Mouse (Mus musculus): ENCODE data around the gene Gcgr. TPM values are rescaled to one million over a fixed set of nuclear protein-coding genes. Genes with fewer than 3 reads are reported as not detected.
A peak's percentile ranks its signal among the peaks of the same experiment; 100 is the strongest.

The Gcgr gene
- 2.2 and 3.0 TPM in 2 replicates for polyA plus RNA-seq (2015; fragmentation: Nextera tagmentation; extraction: Ambion mirVana)

GRCm38 (mm10) chr11:120530085-120530964, at the start of gene Gcgr:
Gcgr (plus strand) TSS chr11:120530699.
- Histone ChIP-seq H3K9ac (ENCODE audit: low read length) (peak within 1 kb of the TSS; percentile 76), H3K27me3 (ENCODE audit: control insufficient read depth, insufficient read depth, low read length) (peaks cover 47% of the 10 kb centered on the region), H3K27ac (ENCODE audit: low read length) (no peak within 1 kb of the TSS), H3K4me2 (ENCODE audit: low read depth, low read length) (peak within 1 kb of the TSS; percentile 87), H3K9me3 (replicated peaks; ENCODE audit: control insufficient read depth, low read length) (no peaks in the 10 kb centered on the region), H3K4me3 (replicated peaks; ENCODE audit: low read length) (peak within 1 kb of the TSS; percentile 48), H3K36me3 (ENCODE audit: control insufficient read depth, insufficient read depth, low read length) (no peaks in the 10 kb centered on the region), H3K4me1 (ENCODE audit: control insufficient read depth, insufficient read depth, low read length) (peaks cover 11% of the 10 kb centered on the region)
- WGBS, result 11% methylated on average over 61 of the region's 62 CpGs
- ATAC-seq (ENCODE audit: insufficient read depth, low FRiP score), result peak; percentile 48

- ATAC-seq (ENCODE audit: insufficient read depth, low FRiP score), result no peak
- H3K9ac ChIP-seq (ENCODE audit: low read length), result peak overlapping the region; percentile 93
- H3K4me1 ChIP-seq (ENCODE audit: control insufficient read depth, insufficient read depth, low read length), result peaks cover 15% of the 10 kb centered on the region; the same call in 1 of the 2 replicates
- no peaks in the 10 kb centered on the region for H3K27me3 ChIP-seq (ENCODE audit: control insufficient read depth, insufficient read depth, low read length)
- H3K4me2 ChIP-seq (ENCODE audit: low read depth, low read length), result peak overlapping the region; percentile 57
- H3K27ac ChIP-seq (ENCODE audit: low read length), result peak overlapping the region; percentile 77; the same call in 1 of the 2 replicates
- WGBS, result 82% methylated on average over 7 of the region's 7 CpGs
- H3K36me3 ChIP-seq (ENCODE audit: control insufficient read depth, insufficient read depth, low read length), result peaks cover 33% of the 10 kb centered on the region
- H3K9me3 ChIP-seq (replicated peaks; ENCODE audit: control insufficient read depth, low read length), result no peaks in the 10 kb centered on the region
- H3K4me3 ChIP-seq (replicated peaks; ENCODE audit: low read length), result peak overlapping the region; percentile 82
Measured at GRCm38 (mm10) chr11:120483448-120483934, 47.0 kb upstream of the Gcgr start.

GRCm38 (mm10) chr11:120484265-120484981, 46.1 kb upstream of the Gcgr start, which contains the start of gene Mrpl12:
Mrpl12 (plus strand) TSS chr11:120484613.
- Histone ChIP-seq H3K4me1 (ENCODE audit: control insufficient read depth, insufficient read depth, low read length) (peaks cover 16% of the 10 kb centered on the region), H3K9ac (ENCODE audit: low read length) (peak within 1 kb of the TSS; percentile 93), H3K9me3 (replicated peaks; ENCODE audit: control insufficient read depth, low read length) (no peaks in the 10 kb centered on the region), H3K27me3 (ENCODE audit: control insufficient read depth, insufficient read depth, low read length) (no peaks in the 10 kb centered on the region), H3K27ac (ENCODE audit: low read length) (peak within 1 kb of the TSS; percentile 77), H3K4me2 (ENCODE audit: low read depth, low read length) (peak within 1 kb of the TSS; percentile 88), H3K36me3 (ENCODE audit: control insufficient read depth, insufficient read depth, low read length) (peaks cover 26% of the 10 kb centered on the region), H3K4me3 (replicated peaks; ENCODE audit: low read length) (peak within 1 kb of the TSS; percentile 82)
- ATAC-seq (ENCODE audit: insufficient read depth, low FRiP score), result peak; percentile 95
- WGBS, result under 1% methylated on average over 60 of the region's 60 CpGs

DNA sequence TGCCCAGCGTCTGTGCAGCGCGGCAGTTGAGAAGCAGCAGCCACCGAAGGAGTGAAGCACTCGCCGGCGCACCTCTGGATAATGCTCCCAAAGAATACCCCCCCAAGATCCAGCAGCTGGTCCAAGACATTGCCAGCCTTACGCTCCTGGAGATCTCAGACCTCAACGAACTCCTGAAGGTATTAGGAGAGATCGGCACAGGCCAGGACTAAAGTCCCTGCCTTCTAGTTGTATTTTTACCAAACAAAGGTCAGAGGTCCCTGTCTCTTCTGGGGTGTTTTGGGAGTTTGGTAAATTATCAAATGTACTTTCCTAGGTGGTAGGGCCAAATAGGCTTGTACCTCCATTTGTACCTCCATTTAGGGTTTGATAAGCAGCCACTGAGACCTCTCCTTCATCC, 45.2 kb upstream of the Gcgr start:
- peaks cover 20% of the 10 kb centered on the region; the same call in 1 of the 2 replicates for H3K36me3 ChIP-seq (ENCODE audit: control insufficient read depth, insufficient read depth, low read length)
- 8% methylated on average over 10 of the region's 10 CpGs for WGBS
- H3K4me2 ChIP-seq (ENCODE audit: low read depth, low read length), result peak overlapping the region; percentile 88
- H3K9ac ChIP-seq (ENCODE audit: low read length), result peak overlapping the region; percentile 93
- no peak overlapping the region; the same call in 1 of the 2 replicates for H3K27ac ChIP-seq (ENCODE audit: low read length)
- peak overlapping the region; percentile 82 for H3K4me3 ChIP-seq (replicated peaks; ENCODE audit: low read length)
- no peak for ATAC-seq (ENCODE audit: insufficient read depth, low FRiP score)
- H3K9me3 ChIP-seq (replicated peaks; ENCODE audit: control insufficient read depth, low read length), result no peaks in the 10 kb centered on the region
- H3K4me1 ChIP-seq (ENCODE audit: control insufficient read depth, insufficient read depth, low read length), result peaks cover 21% of the 10 kb centered on the region
- H3K27me3 ChIP-seq (ENCODE audit: control insufficient read depth, insufficient read depth, low read length), result no peaks in the 10 kb centered on the region

GRCm38 (mm10) chr11:120488516-120488915, 42.0 kb upstream of the Gcgr start:
- H3K9ac ChIP-seq (ENCODE audit: low read length), result 0 out of 2 replicates have a peak overlapping the region, but pooled peaks have one; percentile 2
- no peaks in the 10 kb centered on the region for H3K27me3 ChIP-seq (ENCODE audit: control insufficient read depth, insufficient read depth, low read length)
- 69% methylated on average over 4 of the region's 4 CpGs for WGBS
- no peak for ATAC-seq (ENCODE audit: insufficient read depth, low FRiP score)
- H3K4me2 ChIP-seq (ENCODE audit: low read depth, low read length), result no peak overlapping the region
- H3K27ac ChIP-seq (ENCODE audit: low read length), result no peak overlapping the region
- peaks cover 37% of the 10 kb centered on the region for H3K4me1 ChIP-seq (ENCODE audit: control insufficient read depth, insufficient read depth, low read length)
- no peaks in the 10 kb centered on the region for H3K9me3 ChIP-seq (replicated peaks; ENCODE audit: control insufficient read depth, low read length)
- peaks cover 10% of the 10 kb centered on the region; the same call in 1 of the 2 replicates for H3K36me3 ChIP-seq (ENCODE audit: control insufficient read depth, insufficient read depth, low read length)
- H3K4me3 ChIP-seq (replicated peaks; ENCODE audit: low read length), result no peak overlapping the region

DNA sequence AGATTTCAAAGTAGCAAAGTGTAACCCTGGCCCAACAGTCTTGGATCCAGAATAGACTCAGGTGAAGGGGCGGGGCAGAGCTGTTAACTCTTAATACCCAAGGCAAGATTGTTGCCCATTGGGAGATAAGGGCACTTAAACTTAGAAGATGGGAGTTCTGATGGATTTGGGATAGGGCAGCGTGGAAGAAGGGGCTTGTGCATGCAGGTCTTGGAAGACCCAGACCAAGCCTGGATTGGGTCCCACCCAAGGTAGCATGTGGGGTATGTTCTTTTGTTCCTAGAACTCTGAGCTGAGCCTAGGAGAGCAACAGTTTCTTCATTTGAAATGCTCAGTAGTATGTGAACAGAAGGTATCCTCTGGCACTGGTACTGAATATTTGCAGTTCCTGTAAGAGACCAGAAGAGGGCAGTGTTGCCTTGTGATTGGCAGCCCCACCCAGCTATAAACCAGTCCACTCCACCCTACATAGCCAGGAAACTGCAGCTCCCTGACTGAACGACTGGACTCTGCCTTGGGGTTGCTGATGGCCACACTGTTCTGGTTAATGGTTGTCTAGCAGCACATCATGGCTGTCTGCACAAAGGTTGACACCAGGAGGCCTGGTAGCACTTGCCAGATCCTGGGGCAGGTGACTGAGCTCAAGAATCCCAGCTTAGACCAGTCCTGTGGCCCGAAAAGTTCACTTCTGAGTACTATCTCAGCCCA, 41.3 kb upstream of the Gcgr start:
- peak; percentile 35; the same call in 1 of the 2 replicates for ATAC-seq (ENCODE audit: insufficient read depth, low FRiP score)
- 52% methylated on average over 4 of the region's 4 CpGs for WGBS
- peaks cover 36% of the 10 kb centered on the region for H3K4me1 ChIP-seq (ENCODE audit: control insufficient read depth, insufficient read depth, low read length)
- H3K27me3 ChIP-seq (ENCODE audit: control insufficient read depth, insufficient read depth, low read length), result no peaks in the 10 kb centered on the region
- peak overlapping the region; percentile 54 for H3K27ac ChIP-seq (ENCODE audit: low read length)
- 0 out of 2 replicates have a peak overlapping the region, but pooled peaks have one; percentile 2 for H3K9ac ChIP-seq (ENCODE audit: low read length)
- no peak overlapping the region for H3K4me2 ChIP-seq (ENCODE audit: low read depth, low read length)
- no peak overlapping the region for H3K4me3 ChIP-seq (replicated peaks; ENCODE audit: low read length)
- H3K9me3 ChIP-seq (replicated peaks; ENCODE audit: control insufficient read depth, low read length), result no peaks in the 10 kb centered on the region
- H3K36me3 ChIP-seq (ENCODE audit: control insufficient read depth, insufficient read depth, low read length), result peaks cover 10% of the 10 kb centered on the region; the same call in 1 of the 2 replicates

DNA sequence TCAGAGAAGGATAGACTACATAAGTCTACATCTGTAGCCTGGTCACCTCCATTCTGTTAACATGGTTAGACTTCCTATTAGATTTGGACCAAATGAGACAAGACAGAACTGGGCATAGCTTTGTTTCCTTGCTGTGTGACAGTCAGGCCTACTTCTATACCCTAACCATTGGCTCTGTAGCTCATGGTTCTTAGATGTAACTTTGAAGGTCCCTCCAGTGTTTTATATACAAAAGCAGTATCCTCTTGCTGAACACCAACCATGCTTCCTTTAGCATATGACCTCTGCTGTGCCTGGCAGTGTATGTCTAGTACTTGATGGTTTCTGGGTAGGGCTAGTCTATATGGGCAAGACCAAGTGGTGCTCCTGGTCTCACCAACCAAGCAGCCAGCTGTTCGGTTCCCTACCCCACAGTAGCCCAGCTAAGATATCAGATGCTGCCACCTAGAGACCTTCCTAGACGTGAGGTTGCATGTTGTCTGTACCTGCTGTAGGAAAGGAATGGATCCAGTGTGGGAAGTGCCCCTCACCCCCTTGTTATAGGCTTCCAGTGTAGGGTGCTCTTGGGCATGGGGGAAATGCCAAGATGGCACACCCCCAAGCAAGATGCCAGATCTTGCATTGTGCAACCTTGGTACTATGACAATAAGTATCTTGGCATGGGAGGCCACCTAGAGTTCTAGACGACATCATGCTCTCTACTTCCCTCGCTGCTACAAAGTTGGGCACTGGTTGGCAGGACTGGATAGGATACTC, 40.0 kb upstream of the Gcgr start:
- Histone ChIP-seq H3K9ac (ENCODE audit: low read length) (peak overlapping the region; percentile 88; the same call in 1 of the 2 replicates), H3K4me2 (ENCODE audit: low read depth, low read length) (peak overlapping the region; percentile 89), H3K9me3 (replicated peaks; ENCODE audit: control insufficient read depth, low read length) (no peaks in the 10 kb centered on the region), H3K4me1 (ENCODE audit: control insufficient read depth, insufficient read depth, low read length) (peaks cover 32% of the 10 kb centered on the region), H3K4me3 (replicated peaks; ENCODE audit: low read length) (peak overlapping the region; percentile 96; the same call in 1 of the 2 replicates), H3K36me3 (ENCODE audit: control insufficient read depth, insufficient read depth, low read length) (peaks cover 18% of the 10 kb centered on the region), H3K27ac (ENCODE audit: low read length) (peak overlapping the region; percentile 89), H3K27me3 (ENCODE audit: control insufficient read depth, insufficient read depth, low read length) (no peaks in the 10 kb centered on the region)
- 31% methylated on average over 4 of the region's 4 CpGs for WGBS
- ATAC-seq (ENCODE audit: insufficient read depth, low FRiP score), result no peak

All from stomach, embryonic 16.5 days (tissue).